9 mouse cellular contexts compared by ENCODE assay signal in the genomic region with DNA sequence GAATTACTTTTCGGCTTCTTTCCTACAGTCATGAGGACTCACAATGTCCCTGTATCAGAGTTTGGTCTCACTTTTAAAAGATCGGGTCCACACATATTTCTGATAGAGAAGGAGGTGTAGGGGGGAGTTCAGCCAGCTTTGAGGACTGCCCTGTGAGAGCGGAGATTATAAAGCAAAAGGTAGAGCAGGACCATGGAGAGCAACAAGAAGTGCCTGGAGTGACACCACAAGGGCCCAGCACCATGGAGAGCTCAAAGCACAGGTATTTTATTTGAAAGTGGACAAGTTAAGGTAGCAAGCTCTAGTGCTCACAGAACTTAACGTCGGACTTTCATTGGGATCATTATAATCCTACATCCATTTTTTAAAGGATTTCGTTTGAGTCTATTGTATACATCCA. TPM values are rescaled to one million over a fixed set of nuclear protein-coding genes. Genes with fewer than 3 reads are reported as not detected.
A peak's percentile ranks its signal among the peaks of the same experiment; 100 is the strongest.
DNase-seq lines count a peak whose midpoint lies in the region; ATAC-seq lines count a peak whose summit lies in the region.
"Had no signal": no experiment of that assay in that cellular context is flagged by ENCODE, and none has a peak within 500 bp of the region (broad histone marks: within the 10 kb centered on the region; RNA-seq: fewer than 3 reads in every experiment).

No protein-coding gene starts in this region.

- DNase-seq in cerebellum, adult 9-11 months: peak; percentile 17
- no peak for DNase-seq in cerebellum, adult 9-10 months
- peak; percentile 77 for DNase-seq in adrenal gland, postnatal 14 days
- peak; percentile 14 for DNase-seq in kidney, adult 11 months
- peak; percentile 48 for DNase-seq in lung, postnatal 10 days
- DNase-seq in gastrocnemius, postnatal 14 days: no peak
- no peak for DNase-seq in left cerebral cortex, postnatal 4 days

- intact Hi-C loops in gastrocnemius, postnatal 14 days (cut with DNase I; ENCODE audit: low total_unique reads): no loop called here
- intact Hi-C loops in left cerebral cortex, postnatal 4 days (cut with DNase I): no loop called here

- H3K4me1 ChIP-seq in hindbrain, embryonic 16.5 days (ENCODE audit: control insufficient read depth, insufficient read depth, low read depth, low read length): peaks cover 30% of the 10 kb centered on the region

- H3K36me3 ChIP-seq in hindbrain, embryonic 16.5 days (ENCODE audit: control insufficient read depth, insufficient read depth, low read length): 0 out of 2 replicates have a peak, but pooled peaks cover 2% of the 10 kb centered on the region
- H3K36me3 ChIP-seq: embryonic facial prominence, embryonic 15.5 days had no signal

- no peaks in the 10 kb centered on the region for H3K9me3 ChIP-seq in hindbrain, embryonic 16.5 days (ENCODE audit: control insufficient read depth, low read length)
- H3K9me3 ChIP-seq: embryonic facial prominence, embryonic 15.5 days had no signal

- H3K27me3 ChIP-seq in hindbrain, embryonic 16.5 days (replicated peaks; ENCODE audit: control insufficient read depth, insufficient read depth, low read length): no peaks in the 10 kb centered on the region

- WGBS in hindbrain, embryonic 16.5 days: 51% methylated on average over 6 of the region's 6 CpGs

- H3K9ac ChIP-seq in hindbrain, embryonic 16.5 days (ENCODE audit: low read depth, low read length): no peak overlapping the region
- H3K9ac ChIP-seq: embryonic facial prominence, embryonic 15.5 days had no signal

- no peak overlapping the region for H3K4me2 ChIP-seq in hindbrain, embryonic 16.5 days (ENCODE audit: low read length)
- H3K4me2 ChIP-seq: embryonic facial prominence, embryonic 15.5 days had no signal

- no peak for ATAC-seq in hindbrain, embryonic 16.5 days

- H3K27ac ChIP-seq in hindbrain, embryonic 16.5 days (ENCODE audit: low read depth, low read length): no peak overlapping the region
- H3K27ac ChIP-seq: embryonic facial prominence, embryonic 15.5 days had no signal

- no peak overlapping the region for H3K4me3 ChIP-seq in hindbrain, embryonic 16.5 days (ENCODE audit: low read length)
- H3K4me3 ChIP-seq: embryonic facial prominence, embryonic 15.5 days had no signal

RNA-seq across cellular contexts. Expression of gene Cadm3, which starts 5.8 kb away (rescaled TPM):
- 9.7 and 11.2 TPM in 2 replicates for total RNA-seq in adrenal gland, postnatal 14 days (2021)
- 10 to 100 TPM; 15.4 to 21.4 TPM for total RNA-seq in gastrocnemius, postnatal 14 days (2021)
- polyA plus RNA-seq in hindbrain, embryonic 16.5 days (2015; fragmentation: Nextera tagmentation; extraction: Ambion mirVana): 64.9 and 70.2 TPM in 2 replicates
- 100 to 1,000 TPM; 502 to 546 TPM for total RNA-seq in left cerebral cortex, postnatal 4 days (2021)

RNA-seq across cellular contexts. Expression of gene Aim2, which starts 11.0 kb away (rescaled TPM):
- 0.37 and 3.0 TPM in 2 replicates for total RNA-seq in adrenal gland, postnatal 14 days (2021)
- total RNA-seq in gastrocnemius, postnatal 14 days (2021): under 1 TPM; 0.35 to 0.69 TPM
- 0.99 and 1.6 TPM in 2 replicates for polyA plus RNA-seq in hindbrain, embryonic 16.5 days (2015; fragmentation: Nextera tagmentation; extraction: Ambion mirVana)
- 10 to 100 TPM in 1 of 2 experiments, 1 to 10 TPM in 1; 8.3 to 11.1 TPM for total RNA-seq in left cerebral cortex, postnatal 4 days (2021)

RNA-seq across cellular contexts. Expression of gene Ackr1, which starts 28.1 kb away (rescaled TPM):
- total RNA-seq in adrenal gland, postnatal 14 days (2021): 2.8 and 6.0 TPM in 2 replicates
- 1 to 10 TPM; 5.1 to 7.9 TPM for total RNA-seq in gastrocnemius, postnatal 14 days (2021)
- polyA plus RNA-seq in hindbrain, embryonic 16.5 days (2015; fragmentation: Nextera tagmentation; extraction: Ambion mirVana): 17.5 and 20.4 TPM in 2 replicates
- total RNA-seq in left cerebral cortex, postnatal 4 days (2021): 100 to 1,000 TPM; 134 to 136 TPM

Comparison
In these comparisons a context has a peak if more than half of its experiments do, and no peak if none do; other contexts are left out.
1. DNase-seq: peak in cerebellum, adult 9-11 months (single experiment), adrenal gland, postnatal 14 days (single experiment), kidney, adult 11 months (single experiment) and lung, postnatal 10 days (single experiment); none in cerebellum, adult 9-10 months (single experiment), gastrocnemius, postnatal 14 days (single experiment) and left cerebral cortex, postnatal 4 days (single experiment).
2. RNA of gene Cadm3, which starts 5.8 kb away (total RNA-seq): 502 to 546 TPM in left cerebral cortex, postnatal 4 days; 15.4 to 21.4 TPM in gastrocnemius, postnatal 14 days and 9.7 to 11.2 TPM in adrenal gland, postnatal 14 days; every median in the first group is over 10 times any median in the second.
3. RNA of gene Ackr1, which starts 28.1 kb away (total RNA-seq): 134 to 136 TPM in left cerebral cortex, postnatal 4 days; 5.1 to 7.9 TPM in gastrocnemius, postnatal 14 days and 2.8 to 6.0 TPM in adrenal gland, postnatal 14 days; every median in the first group is over 10 times any median in the second.